Mouse (Mus musculus): ENCODE data around the gene Exd2. TPM values are rescaled to one million over a fixed set of nuclear protein-coding genes. Genes with fewer than 3 reads are reported as not detected.

The Exd2 gene
- total and polyA plus RNA-seq, 2 experiments from 2014 or later: 32.7 to 40.0 TPM

DNA sequence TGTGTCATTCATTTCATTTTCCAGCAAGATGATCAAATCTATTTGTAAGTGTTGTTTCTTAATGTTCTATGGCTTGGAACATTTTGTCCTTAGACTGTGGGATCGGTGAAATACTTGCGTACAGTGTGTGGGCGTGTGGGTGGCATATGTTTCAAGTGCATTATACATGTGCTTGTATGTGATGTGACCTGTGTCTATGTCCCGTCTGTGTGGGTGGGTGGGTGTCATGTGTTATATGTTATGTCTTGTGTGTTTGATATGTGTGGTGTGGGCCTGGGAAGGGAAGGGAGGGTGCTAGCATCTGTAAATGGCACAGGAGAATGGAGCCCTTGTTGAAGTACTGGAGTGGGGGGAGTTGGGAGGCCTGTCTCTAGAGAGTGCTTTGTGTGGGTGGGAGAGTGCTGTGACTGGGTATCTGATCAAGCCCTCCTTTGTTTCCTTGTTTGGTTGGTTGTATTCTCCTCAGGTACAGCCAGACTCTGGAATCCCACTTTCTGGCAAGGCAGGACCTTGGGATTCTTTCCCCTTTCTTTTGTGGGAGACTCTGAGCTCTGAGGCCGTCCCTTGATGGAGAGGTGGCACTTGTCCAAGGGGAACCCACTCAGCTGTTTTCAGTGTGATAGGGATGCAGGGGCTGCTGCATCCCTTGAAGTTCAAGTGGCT is 65.0 kb downstream of the Exd2 start:
- H3K9me3 ChIP-seq (ENCODE audit: low read length): no peaks in the 10 kb centered on the region
- no peak overlapping the region for H3K4me3 ChIP-seq (ENCODE audit: low read depth, low read length)
- peak; percentile 53 for DNase-seq (ENCODE audit: low spot score)
- peaks cover 14% of the 10 kb centered on the region; the same call in 1 of the 2 replicates for H3K4me1 ChIP-seq (ENCODE audit: insufficient read depth, low read length)
- no peak overlapping the region for H3K4me2 ChIP-seq (ENCODE audit: low read depth, low read length, poor library complexity, severe bottlenecking)
- 75% methylated on average over 5 of the region's 5 CpGs for WGBS
- no peaks in the 10 kb centered on the region for H3K36me3 ChIP-seq (ENCODE audit: insufficient read depth, low read length)
- peak overlapping the region; percentile 32; the same call in 1 of the 2 replicates for H3K27ac ChIP-seq (ENCODE audit: low read depth, low read length)
- H3K9ac ChIP-seq (replicated peaks; ENCODE audit: low read length, poor library complexity, severe bottlenecking): 0 out of 2 replicates have a peak overlapping the region, but pooled peaks have one; percentile 13
- ATAC-seq (ENCODE audit: low FRiP score): peak; percentile 60; the same call in 1 of the 2 replicates
- no peak for TF ChIP-seq CTCF (IDR thresholded peaks at IDR 0.05)
- H3K27me3 ChIP-seq (ENCODE audit: insufficient read depth, low read length): no peaks in the 10 kb centered on the region

DNA sequence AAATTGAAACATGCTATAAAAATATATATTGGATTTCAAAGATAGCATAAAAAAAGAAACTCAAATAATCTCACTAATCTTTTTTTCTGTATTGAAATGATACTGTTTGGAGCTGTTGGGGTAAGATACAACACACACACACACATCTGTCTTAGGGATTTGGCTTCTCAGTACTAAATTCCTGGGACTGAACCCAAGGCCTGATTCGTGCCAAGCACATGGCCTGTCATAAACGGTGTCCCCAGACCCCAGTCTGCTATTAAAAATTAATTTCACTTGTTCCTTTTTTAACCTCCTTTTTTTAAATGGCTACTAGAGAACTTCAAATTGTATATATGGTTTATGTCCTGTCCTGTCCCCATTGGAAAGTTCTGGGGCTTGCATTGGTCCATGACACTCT is 67.2 kb downstream of the Exd2 start:
- no peaks in the 10 kb centered on the region for H3K27me3 ChIP-seq (ENCODE audit: insufficient read depth, low read length)
- H3K4me2 ChIP-seq (ENCODE audit: low read depth, low read length, poor library complexity, severe bottlenecking): no peak overlapping the region
- DNase-seq (ENCODE audit: low spot score) (no peak), ATAC-seq (ENCODE audit: low FRiP score) (no peak)
- no peak overlapping the region for H3K27ac ChIP-seq (ENCODE audit: low read depth, low read length)
- TF ChIP-seq CTCF (IDR thresholded peaks at IDR 0.05): no peak
- no peak overlapping the region for H3K4me3 ChIP-seq (ENCODE audit: low read depth, low read length)
- 63% methylated on average over 2 of the region's 2 CpGs for WGBS
- no peaks in the 10 kb centered on the region for H3K9me3 ChIP-seq (ENCODE audit: low read length)
- H3K4me1 ChIP-seq (ENCODE audit: insufficient read depth, low read length): peaks cover 11% of the 10 kb centered on the region; the same call in 1 of the 2 replicates
- H3K36me3 ChIP-seq (ENCODE audit: insufficient read depth, low read length): 0 out of 2 replicates have a peak, but pooled peaks cover 3% of the 10 kb centered on the region
- no peak overlapping the region for H3K9ac ChIP-seq (replicated peaks; ENCODE audit: low read length, poor library complexity, severe bottlenecking)

DNA sequence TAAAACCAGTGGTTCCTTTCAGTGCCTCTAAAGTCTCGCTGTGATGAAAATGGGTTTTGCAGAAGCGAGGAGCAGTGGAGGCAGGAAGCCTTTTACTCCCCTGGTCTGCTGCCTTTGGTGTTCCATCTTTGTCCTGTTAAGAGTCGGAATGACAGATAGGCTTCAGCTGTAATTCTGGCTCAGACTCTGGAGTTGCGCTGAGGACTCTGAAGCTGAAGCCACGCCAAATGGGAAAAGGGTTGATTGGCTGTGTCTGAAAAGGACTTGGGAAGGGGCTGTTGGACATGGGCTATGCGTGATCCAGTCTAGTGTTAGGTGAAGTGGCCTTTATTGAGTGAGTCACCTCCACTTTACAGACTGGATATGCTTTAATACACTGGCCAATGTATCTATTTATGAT is 67.7 kb downstream of the Exd2 start:
- no peaks in the 10 kb centered on the region for H3K9me3 ChIP-seq (ENCODE audit: low read length)
- no peak for ATAC-seq (ENCODE audit: low FRiP score)
- H3K4me1 ChIP-seq (ENCODE audit: insufficient read depth, low read length): 0 out of 2 replicates have a peak, but pooled peaks cover 7% of the 10 kb centered on the region
- no peak overlapping the region for H3K27ac ChIP-seq (ENCODE audit: low read depth, low read length)
- no peaks in the 10 kb centered on the region for H3K27me3 ChIP-seq (ENCODE audit: insufficient read depth, low read length)
- no peak overlapping the region for H3K4me2 ChIP-seq (ENCODE audit: low read depth, low read length, poor library complexity, severe bottlenecking)
- no peak overlapping the region for H3K4me3 ChIP-seq (ENCODE audit: low read depth, low read length)
- TF ChIP-seq CTCF (IDR thresholded peaks at IDR 0.05): no peak
- no peak overlapping the region for H3K9ac ChIP-seq (replicated peaks; ENCODE audit: low read length, poor library complexity, severe bottlenecking)
- no peak for DNase-seq (ENCODE audit: low spot score)
- H3K36me3 ChIP-seq (ENCODE audit: insufficient read depth, low read length): 0 out of 2 replicates have a peak, but pooled peaks cover 3% of the 10 kb centered on the region
- 75% methylated on average over 6 of the region's 6 CpGs for WGBS

DNA sequence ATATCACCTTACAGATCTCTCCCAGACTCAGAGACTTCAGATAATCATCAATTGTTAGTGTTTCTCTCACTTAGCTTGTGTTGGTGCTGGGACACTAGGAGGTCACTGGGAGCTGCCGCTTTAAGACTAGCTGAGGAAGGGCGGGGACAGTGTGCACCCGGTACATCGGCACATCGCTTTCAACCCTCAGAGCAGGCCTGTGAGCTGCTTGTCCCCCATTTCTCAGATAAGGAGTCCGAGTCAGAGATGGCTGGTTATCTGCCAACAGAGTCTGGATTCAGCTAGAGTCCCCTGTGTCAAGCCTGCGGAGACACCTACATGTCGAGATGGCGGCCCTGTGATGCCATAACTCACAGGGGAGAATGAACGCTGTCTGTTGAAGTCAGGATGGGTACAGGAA is 68.7 kb downstream of the Exd2 start:
- H3K4me2 ChIP-seq (ENCODE audit: low read depth, low read length, poor library complexity, severe bottlenecking): no peak overlapping the region
- 84% methylated on average over 10 of the region's 10 CpGs for WGBS
- DNase-seq (ENCODE audit: low spot score): no peak
- no peaks in the 10 kb centered on the region for H3K9me3 ChIP-seq (ENCODE audit: low read length)
- ATAC-seq (ENCODE audit: low FRiP score): no peak
- H3K9ac ChIP-seq (replicated peaks; ENCODE audit: low read length, poor library complexity, severe bottlenecking): no peak overlapping the region
- 0 out of 2 replicates have a peak, but pooled peaks cover 4% of the 10 kb centered on the region for H3K4me1 ChIP-seq (ENCODE audit: insufficient read depth, low read length)
- H3K36me3 ChIP-seq (ENCODE audit: insufficient read depth, low read length): 0 out of 2 replicates have a peak, but pooled peaks cover 3% of the 10 kb centered on the region
- no peaks in the 10 kb centered on the region for H3K27me3 ChIP-seq (ENCODE audit: insufficient read depth, low read length)
- H3K4me3 ChIP-seq (ENCODE audit: low read depth, low read length): no peak overlapping the region
- TF ChIP-seq CTCF (IDR thresholded peaks at IDR 0.05): no peak
- no peak overlapping the region for H3K27ac ChIP-seq (ENCODE audit: low read depth, low read length)

DNA sequence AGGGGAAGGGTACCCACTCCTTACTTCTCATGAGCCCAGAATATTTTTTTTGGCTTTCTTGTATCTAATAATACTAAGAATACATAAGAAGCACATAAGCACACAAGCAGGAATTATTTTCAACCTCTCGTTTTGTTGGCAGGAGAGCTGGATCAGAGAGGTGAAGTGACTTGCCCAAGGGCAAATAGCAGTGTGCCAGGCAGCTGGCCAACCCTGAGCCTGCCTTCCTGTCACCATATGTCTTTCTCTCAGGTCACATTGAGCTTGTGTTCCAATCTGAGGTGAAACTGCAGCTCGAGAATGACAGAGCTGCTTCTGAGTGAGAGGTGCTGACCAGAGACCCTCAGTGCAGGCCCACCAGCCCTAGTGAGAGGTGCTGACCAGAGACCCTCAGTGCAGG is 71.0 kb downstream of the Exd2 start:
- no peak overlapping the region for H3K4me3 ChIP-seq (ENCODE audit: low read depth, low read length)
- ATAC-seq (ENCODE audit: low FRiP score) (no peak), DNase-seq (ENCODE audit: low spot score) (no peak)
- TF ChIP-seq CTCF (IDR thresholded peaks at IDR 0.05): no peak
- 0 out of 2 replicates have a peak, but pooled peaks cover 3% of the 10 kb centered on the region for H3K36me3 ChIP-seq (ENCODE audit: insufficient read depth, low read length)
- H3K9me3 ChIP-seq (ENCODE audit: low read length): no peaks in the 10 kb centered on the region
- 58% methylated on average over 2 of the region's 2 CpGs for WGBS
- H3K9ac ChIP-seq (replicated peaks; ENCODE audit: low read length, poor library complexity, severe bottlenecking): no peak overlapping the region
- no peak overlapping the region for H3K4me2 ChIP-seq (ENCODE audit: low read depth, low read length, poor library complexity, severe bottlenecking)
- no peaks in the 10 kb centered on the region for H3K27me3 ChIP-seq (ENCODE audit: insufficient read depth, low read length)
- H3K27ac ChIP-seq (ENCODE audit: low read depth, low read length): no peak overlapping the region
- H3K4me1 ChIP-seq (ENCODE audit: insufficient read depth, low read length): no peaks in the 10 kb centered on the region

DNA sequence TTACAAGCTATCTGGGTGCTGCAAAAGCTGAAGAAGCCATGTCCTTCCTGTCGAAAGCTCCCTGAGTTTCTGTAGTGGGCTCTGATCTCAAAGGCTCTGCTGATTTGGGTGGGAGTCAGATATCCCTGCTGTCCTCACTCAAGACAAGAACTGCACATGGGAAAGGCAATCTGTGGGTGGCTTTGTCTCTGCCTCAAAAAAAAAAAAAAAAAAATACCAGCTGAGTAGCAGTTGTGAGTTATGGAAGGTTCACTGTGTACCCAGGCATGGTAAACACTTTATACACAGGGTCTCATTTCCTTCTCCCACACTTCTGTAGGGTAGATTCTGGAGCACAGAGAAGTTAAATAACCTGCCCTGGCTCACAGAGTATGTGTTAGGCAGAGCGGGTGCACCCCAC is 74.4 kb downstream of the Exd2 start:
- H3K4me2 ChIP-seq (ENCODE audit: low read depth, low read length, poor library complexity, severe bottlenecking): no peak overlapping the region
- H3K36me3 ChIP-seq (ENCODE audit: insufficient read depth, low read length): 0 out of 2 replicates have a peak, but pooled peaks cover 3% of the 10 kb centered on the region
- no peaks in the 10 kb centered on the region for H3K27me3 ChIP-seq (ENCODE audit: insufficient read depth, low read length)
- no peak for DNase-seq (ENCODE audit: low spot score)
- no peaks in the 10 kb centered on the region for H3K4me1 ChIP-seq (ENCODE audit: insufficient read depth, low read length)
- H3K27ac ChIP-seq (ENCODE audit: low read depth, low read length): no peak overlapping the region
- no peak for ATAC-seq (ENCODE audit: low FRiP score)
- no peak for TF ChIP-seq CTCF (IDR thresholded peaks at IDR 0.05)
- no peaks in the 10 kb centered on the region for H3K9me3 ChIP-seq (ENCODE audit: low read length)
- 91% methylated on average over 2 of the region's 2 CpGs for WGBS
- no peak overlapping the region for H3K4me3 ChIP-seq (ENCODE audit: low read depth, low read length)
- no peak overlapping the region for H3K9ac ChIP-seq (replicated peaks; ENCODE audit: low read length, poor library complexity, severe bottlenecking)
